Mouse (Mus musculus): Measurements from ENCODE around the gene A830031A19Rik. TPM values are rescaled to one million over a fixed set of nuclear protein-coding genes. Genes with fewer than 3 reads are reported as not detected.

The A830031A19Rik gene
- total RNA-seq (2021), result not detected

GRCm38 (mm10) chr11:24074634-24075104 is at the start of gene A830031A19Rik:
Gene A830031A19Rik, minus strand, starts transcription at chr11:24075054.
- intact Hi-C loops (cut with DNase I), result no loop called here
- no peak for DNase-seq (ENCODE audit: low spot score)

GRCm38 (mm10) chr11:24123991-24124390 is 49.1 kb upstream of the A830031A19Rik start:
- intact Hi-C loops (cut with DNase I), result no loop called here
- DNase-seq (ENCODE audit: low spot score), result no peak

- intact Hi-C loops (cut with DNase I), result no loop called here
- no peak for DNase-seq (ENCODE audit: low spot score)
Measured at GRCm38 (mm10) chr11:24122899-24123298, 48.0 kb upstream of the A830031A19Rik start.

GRCm38 (mm10) chr11:24121136-24121535 is 46.3 kb upstream of the A830031A19Rik start:
- intact Hi-C loops (cut with DNase I), result no loop called here
- no peak for DNase-seq (ENCODE audit: low spot score)

GRCm38 (mm10) chr11:24116582-24117318 is 41.9 kb upstream of the A830031A19Rik start:
- intact Hi-C loops (cut with DNase I), result no loop called here

GRCm38 (mm10) chr11:24116041-24116440 is 41.2 kb upstream of the A830031A19Rik start:
- intact Hi-C loops (cut with DNase I), result no loop called here
- DNase-seq (ENCODE audit: low spot score), result no peak

More at GRCm38 (mm10) chr11:24116582-24117318, 41.9 kb upstream of the A830031A19Rik start:
- no peak for DNase-seq (ENCODE audit: low spot score)

GRCm38 (mm10) chr11:24115017-24115752 is 40.3 kb upstream of the A830031A19Rik start:
- intact Hi-C loops (cut with DNase I), result no loop called here
- no peak for DNase-seq (ENCODE audit: low spot score)

- no peak for DNase-seq (ENCODE audit: low spot score)
- intact Hi-C loops (cut with DNase I), result no loop called here
Measured at GRCm38 (mm10) chr11:24111720-24112119, 36.9 kb upstream of the A830031A19Rik start.

- intact Hi-C loops (cut with DNase I), result no loop called here
- DNase-seq (ENCODE audit: low spot score), result no peak
Measured at GRCm38 (mm10) chr11:24110113-24110512, 35.3 kb upstream of the A830031A19Rik start.

- DNase-seq (ENCODE audit: low spot score), result no peak
- intact Hi-C loops (cut with DNase I), result no loop called here
Measured at GRCm38 (mm10) chr11:24109388-24109787, 34.5 kb upstream of the A830031A19Rik start.

GRCm38 (mm10) chr11:24108974-24109373 is 34.1 kb upstream of the A830031A19Rik start:
- intact Hi-C loops (cut with DNase I), result no loop called here
- no peak for DNase-seq (ENCODE audit: low spot score)

- no peak for DNase-seq (ENCODE audit: low spot score)
- intact Hi-C loops (cut with DNase I), result no loop called here
Measured at GRCm38 (mm10) chr11:24107414-24107813, 32.6 kb upstream of the A830031A19Rik start.

- intact Hi-C loops (cut with DNase I), result no loop called here
- no peak for DNase-seq (ENCODE audit: low spot score)
Measured at GRCm38 (mm10) chr11:24103128-24103742, 28.4 kb upstream of the A830031A19Rik start.

- intact Hi-C loops (cut with DNase I), result no loop called here
- no peak for DNase-seq (ENCODE audit: low spot score)
Measured at GRCm38 (mm10) chr11:24102372-24102771, 27.5 kb upstream of the A830031A19Rik start.

- DNase-seq (ENCODE audit: low spot score), result no peak
- intact Hi-C loops (cut with DNase I), result no loop called here
Measured at GRCm38 (mm10) chr11:24101625-24102024, 26.8 kb upstream of the A830031A19Rik start.

- intact Hi-C loops (cut with DNase I), result no loop called here
- DNase-seq (ENCODE audit: low spot score), result no peak
Measured at GRCm38 (mm10) chr11:24100449-24101070, 25.7 kb upstream of the A830031A19Rik start.

- no peak for DNase-seq (ENCODE audit: low spot score)
- intact Hi-C loops (cut with DNase I), result no loop called here
Measured at GRCm38 (mm10) chr11:24099886-24100293, 25.0 kb upstream of the A830031A19Rik start.

GRCm38 (mm10) chr11:24099215-24099614 is 24.4 kb upstream of the A830031A19Rik start:
- no peak for DNase-seq (ENCODE audit: low spot score)
- intact Hi-C loops (cut with DNase I), result no loop called here

- no peak for DNase-seq (ENCODE audit: low spot score)
- intact Hi-C loops (cut with DNase I), result no loop called here
Measured at GRCm38 (mm10) chr11:24098662-24099061, 23.8 kb upstream of the A830031A19Rik start.

GRCm38 (mm10) chr11:24098069-24098468 is 23.2 kb upstream of the A830031A19Rik start:
- intact Hi-C loops (cut with DNase I), result no loop called here

More at GRCm38 (mm10) chr11:24098069-24098468, 23.2 kb upstream of the A830031A19Rik start:
- DNase-seq (ENCODE audit: low spot score), result no peak
